In genomic region chr9:123457603-123458002, GRCm38 (mm10) we compare ENCODE assay signal across 9 mouse cellular contexts. TPM values are rescaled to one million over a fixed set of nuclear protein-coding genes. Genes with fewer than 3 reads are reported as not detected.
DNase-seq lines count a peak whose midpoint lies in the region; ATAC-seq and TF ChIP-seq lines count a peak whose summit lies in the region.
"Had no signal": no experiment of that assay in that cellular context is flagged by ENCODE, and none has a peak within 500 bp of the region (broad histone marks: within the 10 kb centered on the region; RNA-seq: fewer than 3 reads in every experiment).

No protein-coding gene starts in this region.

- 8% methylated on average over 2 of the region's 2 CpGs for WGBS in heart, adult 2 months
- WGBS in embryonic facial prominence, embryonic 10.5 days = 74% methylated on average over 2 of the region's 2 CpGs

- 0 out of 2 replicates have a peak, but pooled peaks have one; percentile 70 for TF ChIP-seq EP300 in heart, adult 2 months (IDR thresholded peaks at IDR 0.05; ENCODE audit: insufficient read depth, low read depth, low read length)
- TF ChIP-seq EP300 in MEL (IDR thresholded peaks at IDR 0.05; ENCODE audit: low read depth in 1 of 2, low read length in 2 of 2) = no peak

- no peaks in the 10 kb centered on the region for H3K9me3 ChIP-seq in MEL (replicated peaks; ENCODE audit: insufficient read depth, low read length)
- peaks cover 3% of the 10 kb centered on the region for H3K9me3 ChIP-seq in embryonic facial prominence, embryonic 10.5 days
- H3K9me3 ChIP-seq: G1E had no signal

- peaks cover 4% of the 10 kb centered on the region for H3K36me3 ChIP-seq in heart, adult 2 months (ENCODE audit: control insufficient read depth, insufficient read depth, low read length)
- no peaks in the 10 kb centered on the region for H3K36me3 ChIP-seq in MEL (ENCODE audit: control insufficient read depth in 1 of 2, insufficient read depth in 2 of 2, low read length in 2 of 2)
- H3K36me3 ChIP-seq in embryonic facial prominence, embryonic 10.5 days (replicated peaks) = peaks cover 40% of the 10 kb centered on the region

- no peak for ATAC-seq in frontal cortex, adult (ENCODE audit: low TSS enrichment)

- no peak overlapping the region for H3K4me3 ChIP-seq in heart, adult 2 months
- no peak overlapping the region for H3K4me3 ChIP-seq in MEL (ENCODE audit: control insufficient read depth in 1 of 2, insufficient read depth in 1 of 2, low read depth in 2 of 2, low read length in 2 of 2)
- H3K4me3 ChIP-seq in embryonic facial prominence, embryonic 10.5 days = no peak overlapping the region

- peak; percentile 52 to 62 for DNase-seq in heart, adult 2 months
- DNase-seq in heart, adult 8-10 months (ENCODE audit: low spot score) = no peak
- DNase-seq in MEL (ENCODE audit: low read depth, low spot score) = no peak
- peak; percentile 28 for DNase-seq in embryonic facial prominence, embryonic 10.5 days (ENCODE audit: low spot score)
- DNase-seq in kidney, postnatal 25 days = peak; percentile 46 to 57
- DNase-seq in frontal cortex, postnatal 14 days (ENCODE audit: low spot score in 2 of 2) = no peak
- DNase-seq in frontal cortex, adult 2 months (ENCODE audit: extremely low spot score in 1 of 2, low spot score in 1 of 2) = no peak

- TF ChIP-seq RAD21 in MEL (IDR thresholded peaks at IDR 0.05; ENCODE audit: low read depth, low read length) = peak; percentile 5; the same call in 1 of the 2 replicates

- peaks cover 8% of the 10 kb centered on the region for H3K4me1 ChIP-seq in heart, adult 2 months (ENCODE audit: control insufficient read depth, insufficient read depth, low read length)
- H3K4me1 ChIP-seq in MEL (ENCODE audit: control insufficient read depth in 1 of 2, insufficient read depth in 2 of 2, low read length in 2 of 2) = no peaks in the 10 kb centered on the region
- peaks cover 12% of the 10 kb centered on the region for H3K4me1 ChIP-seq in embryonic facial prominence, embryonic 10.5 days

- no peaks in the 10 kb centered on the region for H3K79me2 ChIP-seq in heart, adult 2 months (replicated peaks; ENCODE audit: control insufficient read depth, insufficient read depth, low read length)
- no peaks in the 10 kb centered on the region for H3K79me2 ChIP-seq in MEL (ENCODE audit: control insufficient read depth, insufficient read depth, low read length, poor library complexity)

- H3K27me3 ChIP-seq in heart, adult 2 months (ENCODE audit: control insufficient read depth, insufficient read depth, low read length) = no peaks in the 10 kb centered on the region
- no peaks in the 10 kb centered on the region for H3K27me3 ChIP-seq in MEL (ENCODE audit: control insufficient read depth in 1 of 2, insufficient read depth in 2 of 2, low read length in 2 of 2)
- peaks cover 4% of the 10 kb centered on the region for H3K27me3 ChIP-seq in embryonic facial prominence, embryonic 10.5 days (replicated peaks; ENCODE audit: low read depth, poor library complexity, severe bottlenecking)

- no peak for TF ChIP-seq POLR2A in heart, adult 2 months (IDR thresholded peaks at IDR 0.05; ENCODE audit: insufficient read depth, low read depth, low read length)
- TF ChIP-seq POLR2A in MEL (IDR thresholded peaks at IDR 0.05; ENCODE audit: control insufficient read depth in 1 of 2, insufficient read depth in 1 of 2, low read depth in 1 of 2, low read length in 2 of 2, poor library complexity in 1 of 2) = no peak

- peak overlapping the region; percentile 79 for H3K27ac ChIP-seq in heart, adult 2 months
- H3K27ac ChIP-seq in MEL (ENCODE audit: control insufficient read depth, low read depth, low read length) = no peak overlapping the region
- H3K27ac ChIP-seq in embryonic facial prominence, embryonic 10.5 days (replicated peaks) = no peak overlapping the region

- H3K9ac ChIP-seq in heart, adult 2 months (ENCODE audit: low read depth, low read length) = no peak overlapping the region; the same call in 1 of the 2 replicates
- no peak overlapping the region for H3K9ac ChIP-seq in MEL (ENCODE audit: control insufficient read depth, low read depth, low read length, poor library complexity, severe bottlenecking)

- TF ChIP-seq CTCF in heart, adult 2 months (IDR thresholded peaks at IDR 0.05) = peak; percentile 75
- TF ChIP-seq CTCF in MEL (IDR thresholded peaks at IDR 0.05 in 2 of 3, conservative IDR thresholded peaks at IDR 0.05 in 1 of 3; ENCODE audit: control insufficient read depth in 1 of 3, insufficient read depth in 1 of 3, low read depth in 2 of 3, low read length in 3 of 3, poor library complexity in 1 of 3, severe bottlenecking in 1 of 3) = peak in 2 of 3 experiments; percentile 9 to 11; a peak in 1 of 6 replicates

- intact Hi-C loops in heart, adult 2 months (cut with DNase I) = loop anchor here (10.0 kb wide), 1 partner anchor 303 kb away; the partner anchor contains the start of gene Clec3b

TF ChIP-seq in MEL, 35 proteins besides CTCF, POLR2A, EP300 and RAD21:
- TF ChIP-seq TBP (IDR thresholded peaks at IDR 0.05; ENCODE audit: low read depth, low read length) = no peak
- no peak for TF ChIP-seq CHD2 (IDR thresholded peaks at IDR 0.05; ENCODE audit: low read length)
- TF ChIP-seq MXI1 (IDR thresholded peaks at IDR 0.05; ENCODE audit: low read depth, low read length) = no peak
- TF ChIP-seq KAT2A (conservative IDR thresholded peaks at IDR 0.05; ENCODE audit: low read depth, low read length) = no peak
- TF ChIP-seq ZKSCAN1 (IDR thresholded peaks at IDR 0.05; ENCODE audit: low read depth, low read length) = no peak
- no peak for TF ChIP-seq TAL1 (IDR thresholded peaks at IDR 0.05; ENCODE audit: low read length)
- no peak for TF ChIP-seq POLR2AphosphoS5 (IDR thresholded peaks at IDR 0.05; ENCODE audit: borderline replicate concordance, low read depth, low read length)
- TF ChIP-seq NELFE (IDR thresholded peaks at IDR 0.05; ENCODE audit: low read depth, low read length) = no peak
- TF ChIP-seq JUND (IDR thresholded peaks at IDR 0.05; ENCODE audit: low read depth, low read length) = no peak
- no peak for TF ChIP-seq ETS1 (IDR thresholded peaks at IDR 0.05; ENCODE audit: low read depth, low read length)
- TF ChIP-seq POLR2AphosphoS2 (IDR thresholded peaks at IDR 0.05; ENCODE audit: low read length) = no peak
- TF ChIP-seq SIN3A (IDR thresholded peaks at IDR 0.05; ENCODE audit: low read length) = no peak
- no peak for TF ChIP-seq MEF2A (IDR thresholded peaks at IDR 0.05; ENCODE audit: extremely low read depth, insufficient replicate concordance, low read depth, low read length, poor library complexity, severe bottlenecking)
- TF ChIP-seq GABPA (IDR thresholded peaks at IDR 0.05; ENCODE audit: low read depth, low read length) = no peak
- no peak for TF ChIP-seq ZNF384 (IDR thresholded peaks at IDR 0.05; ENCODE audit: low read depth, low read length)
- no peak for TF ChIP-seq MYC (IDR thresholded peaks at IDR 0.05; ENCODE audit: low read depth, low read length)
- no peak for TF ChIP-seq ELF1 (IDR thresholded peaks at IDR 0.05; ENCODE audit: low read depth, low read length)
- no peak for TF ChIP-seq NRF1 (IDR thresholded peaks at IDR 0.05; ENCODE audit: insufficient read depth, low read depth, low read length, poor library complexity, severe bottlenecking)
- no peak for TF ChIP-seq TCF12 (IDR thresholded peaks at IDR 0.05; ENCODE audit: low read depth, low read length)

RNA-seq across cellular contexts. Expression of gene Limd1, which starts 20.9 kb away (rescaled TPM):
- total RNA-seq in heart, adult 2 months (2021) = 10 to 100 TPM; 33.7 to 48.9 TPM
- polyA plus RNA-seq in heart, adult 2 months (2012; rRNA removed) = 34.6 and 50.0 TPM in 2 replicates
- 10 to 100 TPM; 34.0 to 52.2 (median 36.9) TPM for total RNA-seq in heart, adult 8-10 months (2022)
- 32.0 and 37.5 TPM in 2 replicates for total RNA-seq in MEL (2012; rRNA removed)
- 10 to 100 TPM in 1 of 2 experiments, not detected in 1; 32.6 TPM for polyA plus RNA-seq in MEL (2012; ENCODE audit: insufficient read depth in 1 of 2, insufficient read length in 2 of 2, low read depth in 1 of 2, low replicate concordance in 2 of 2, missing spikeins in 1 of 2)
- polyA plus RNA-seq in embryonic facial prominence, embryonic 10.5 days (2016; fragmentation: Nextera tagmentation; extraction: Ambion mirVana) = 52.1 and 60.8 TPM in 2 replicates
- 7.9 and 8.4 TPM in 2 replicates for polyA plus RNA-seq in frontal cortex, adult 2 months (2012; rRNA removed)

Comparison
In these comparisons a context has a peak if more than half of its experiments do, and no peak if none do; other contexts are left out.
1. DNase-seq: peak in heart, adult 2 months (2 of 2), embryonic facial prominence, embryonic 10.5 days (single experiment) and kidney, postnatal 25 days (2 of 2); none in heart, adult 8-10 months (single experiment), MEL (single experiment), frontal cortex, postnatal 14 days (0 of 2) and frontal cortex, adult 2 months (0 of 2).